Mouse (Mus musculus) layer of hippocampus, adult 11-12 months (tissue): ENCODE measurements around the gene Rab3b.

Experiments used
- DNase-seq: peaks from one replicate; pipeline ENCODE4 v3.0.0; 2022; ENCODE audit warnings: low spot score

Gene Rab3b

GRCm38 (mm10) chr4:108950201-108950600, 71.3 kb downstream of the Rab3b start:
- no peak for DNase-seq

DNA sequence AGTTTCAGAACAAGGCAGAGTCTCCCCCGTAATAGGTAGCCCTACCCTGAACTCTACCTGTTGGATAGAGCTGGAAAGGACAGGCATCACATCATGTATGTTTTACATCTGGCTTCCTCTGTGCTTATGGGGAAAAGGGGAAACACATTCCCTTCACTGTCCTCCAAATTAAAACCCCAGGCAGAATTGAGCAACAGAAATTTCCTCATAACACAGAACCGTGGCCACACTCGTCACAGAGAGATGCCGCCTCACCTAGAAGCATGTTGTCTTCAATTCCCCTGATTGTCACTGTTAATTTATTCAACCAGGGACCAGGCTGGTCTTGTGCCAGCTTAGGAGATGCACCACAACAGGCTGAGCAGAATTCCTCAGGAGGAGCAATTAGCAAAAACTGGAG, 72.8 kb downstream of the Rab3b start:
- no peak for DNase-seq

GRCm38 (mm10) chr4:108959696-108960095, 80.8 kb downstream of the Rab3b start:
- no peak for DNase-seq

DNA sequence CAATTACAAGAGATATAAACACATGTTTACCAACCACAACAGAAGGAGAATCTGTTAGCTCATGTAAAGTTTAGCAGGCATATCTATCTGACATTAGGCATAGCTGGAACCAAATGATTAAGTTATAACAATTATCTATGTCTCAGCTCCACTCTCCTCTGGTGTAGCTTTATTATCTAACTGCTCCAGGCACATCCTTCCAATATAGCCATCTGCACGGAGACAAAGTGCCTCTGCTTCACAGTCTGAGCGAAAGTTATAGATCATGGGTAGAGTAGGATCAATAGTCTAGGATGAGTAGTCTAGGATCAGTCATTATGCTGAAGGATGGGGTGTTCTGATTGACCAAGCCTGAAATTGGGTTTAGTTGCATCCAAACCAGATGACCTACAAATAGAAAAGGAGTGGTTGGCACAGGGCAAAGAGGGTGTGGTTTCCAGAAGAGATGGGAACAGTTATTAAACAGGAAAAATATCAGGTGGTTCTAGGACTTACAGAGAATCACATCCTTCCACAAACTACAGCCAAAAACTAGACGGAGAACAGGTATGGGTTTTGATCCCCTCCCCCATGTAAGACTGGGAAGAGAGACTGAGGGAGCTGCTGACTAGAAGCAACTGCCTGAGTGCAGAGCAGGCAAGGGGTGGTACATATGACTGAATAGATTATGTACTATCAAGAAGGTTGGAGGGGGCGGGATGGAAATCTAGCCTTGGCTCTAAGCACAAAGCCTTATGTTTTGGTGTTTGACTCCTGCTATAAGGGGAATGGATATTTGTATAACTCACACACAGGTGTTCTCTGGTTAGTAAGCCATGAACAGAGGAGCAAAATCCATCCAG, 82.0 kb downstream of the Rab3b start:
- no peak for DNase-seq

GRCm38 (mm10) chr4:108963017-108963416, 84.2 kb downstream of the Rab3b start:
- no peak for DNase-seq

DNA sequence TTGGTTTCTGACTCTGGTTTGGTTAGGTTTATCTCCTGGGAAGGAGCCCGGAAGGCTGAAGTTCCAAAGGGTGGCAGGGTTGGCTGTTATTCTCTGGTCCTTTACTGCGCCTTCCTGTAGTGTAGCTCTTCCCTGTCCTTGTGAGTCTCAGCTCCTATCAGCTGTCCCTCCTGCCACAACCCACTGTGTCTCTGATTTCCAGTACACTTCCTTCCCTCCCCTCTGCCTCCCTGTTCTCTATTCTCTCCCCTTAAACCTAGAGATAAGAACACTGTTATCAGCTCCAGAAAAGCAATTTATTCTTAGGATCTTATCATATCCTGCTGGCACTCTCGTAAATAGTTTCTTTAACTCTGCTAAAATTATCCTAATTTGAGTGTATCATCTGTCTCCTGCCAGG, 90.7 kb downstream of the Rab3b start:
- DNase-seq, result no peak

- no peak for DNase-seq
Observed at GRCm38 (mm10) chr4:108971054-108971453, 92.2 kb downstream of the Rab3b start.

DNA sequence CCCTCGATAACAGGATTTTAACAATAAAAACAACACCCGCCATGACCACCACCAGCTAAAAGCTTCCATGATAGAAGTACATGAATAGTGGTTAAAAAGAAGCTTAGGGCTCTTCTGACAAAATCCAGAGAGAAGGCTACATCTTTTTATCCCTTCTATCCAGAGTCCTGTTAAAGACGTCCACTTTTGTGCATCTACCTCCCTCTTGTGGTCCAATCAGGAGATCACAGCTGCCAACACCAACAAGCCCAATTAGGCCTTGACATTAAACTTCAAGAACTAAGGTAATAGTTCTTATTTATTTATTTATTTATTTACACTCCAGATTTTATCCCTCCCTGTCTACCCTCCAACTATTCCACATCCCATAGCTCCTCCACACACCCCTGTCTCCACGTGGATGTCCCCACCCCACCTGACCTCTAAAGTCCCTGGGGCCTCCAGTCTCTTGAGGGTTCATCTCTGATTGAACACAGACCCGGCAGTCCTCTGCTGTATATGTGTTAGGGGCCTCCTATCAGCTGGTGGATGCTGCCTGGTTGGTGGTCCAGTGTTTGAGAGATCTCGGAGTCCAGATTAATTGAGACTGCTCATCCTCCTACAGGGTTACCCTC, 97.7 kb downstream of the Rab3b start:
- peak; percentile 70 for DNase-seq

- DNase-seq, result no peak
Observed at GRCm38 (mm10) chr4:108986833-108987472, 108.1 kb downstream of the Rab3b start.

GRCm38 (mm10) chr4:108987473-108987842, 108.6 kb downstream of the Rab3b start:
- no peak for DNase-seq

- no peak for DNase-seq
Observed at GRCm38 (mm10) chr4:108989430-108989829, 110.6 kb downstream of the Rab3b start.

DNA sequence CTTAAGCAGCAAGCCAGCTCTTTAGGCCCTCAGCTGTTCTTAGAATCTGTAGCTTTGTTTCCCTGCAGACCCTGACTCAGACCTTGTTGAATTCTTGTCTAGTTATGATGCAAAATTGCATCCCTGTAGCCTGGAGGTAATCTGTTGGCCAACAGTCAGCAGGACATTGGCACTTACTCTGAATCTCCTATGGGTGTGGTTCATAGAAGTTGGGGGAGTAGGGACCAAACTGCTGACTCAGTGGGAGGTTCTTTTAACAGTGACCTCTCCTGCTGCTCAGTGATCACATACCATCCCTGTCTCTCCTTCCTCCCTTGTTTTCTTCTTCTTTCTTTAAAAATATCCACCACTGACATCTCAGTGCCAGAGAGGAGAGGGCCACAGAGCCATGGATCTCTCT, 111.2 kb downstream of the Rab3b start:
- DNase-seq, result no peak

GRCm38 (mm10) chr4:108990571-108990970, 111.7 kb downstream of the Rab3b start:
- DNase-seq, result no peak

DNA sequence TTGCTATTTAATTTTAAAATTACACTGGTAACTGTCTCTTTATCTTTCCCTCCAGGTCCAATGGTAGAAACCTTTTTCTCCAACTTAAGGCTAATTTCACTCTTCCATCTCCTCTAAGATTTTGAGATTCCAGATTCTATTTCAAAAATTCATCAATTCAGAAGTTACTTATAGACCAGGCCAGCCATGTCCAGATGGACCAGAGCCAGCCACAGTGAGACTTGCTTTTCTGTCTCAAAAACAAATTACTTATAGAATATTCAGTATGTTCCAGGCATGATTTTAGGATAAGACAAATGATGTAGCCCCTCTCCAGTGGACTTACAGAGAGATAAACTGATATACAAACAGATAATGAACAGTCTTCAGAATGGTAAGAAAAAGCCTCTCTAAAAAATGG, 112.9 kb downstream of the Rab3b start:
- DNase-seq, result no peak
